Mouse (Mus musculus) kidney, postnatal 0 days (tissue): ENCODE data around the gene Wfdc9. TPM values are rescaled to one million over a fixed set of nuclear protein-coding genes. Genes with fewer than 3 reads are reported as not detected.

Experiments used
- ATAC-seq: fragments of 200-750 bp; cut with Nextera tagmentation; replicated peaks from 2 replicates; pipeline ENCODE4 v1.8.0; 2017; ENCODE audit warnings: low read depth, moderate number of reproducible peaks, moderate TSS enrichment, moderate library complexity; ENCODE audit not compliant: low FRiP score
- DNase-seq: peaks from one replicate; pipeline ENCODE4 v3.0.0-alpha.2; 2016; ENCODE audit warnings: low spot score
- H3K27ac ChIP-seq: fragments of 300-500 bp; sonication (generic); 2 replicates; pipeline ENCODE4 v1.5.1; 2014; ENCODE audit warnings: mild to moderate bottlenecking
- H3K27me3 ChIP-seq: fragments of 300-500 bp; sonication (generic); 2 replicates; pipeline ENCODE4 v1.6.1; 2014; ENCODE audit warnings: low read length, mixed read lengths; ENCODE audit not compliant: insufficient read depth
- H3K36me3 ChIP-seq: fragments of 300-500 bp; sonication (generic); 2 replicates; pipeline ENCODE4 v1.6.1; 2014; ENCODE audit warnings: low read length, mixed read lengths; ENCODE audit not compliant: insufficient read depth
- H3K4me1 ChIP-seq: fragments of 300-500 bp; sonication (generic); replicated peaks from 2 replicates; pipeline ENCODE4 v1.6.1; 2014; ENCODE audit warnings: antibody characterized with exemption, low read length, mixed read lengths; ENCODE audit not compliant: insufficient read depth
- H3K4me2 ChIP-seq: fragments of 300-500 bp; sonication (generic); 2 replicates; pipeline ENCODE4 v1.6.1; 2014; ENCODE audit warnings: mild to moderate bottlenecking, low read length, moderate library complexity, mixed read lengths
- H3K4me3 ChIP-seq: fragments of 300-500 bp; sonication (generic); replicated peaks from 2 replicates; pipeline ENCODE4 v1.5.1; 2014; ENCODE audit warnings: low read depth, low read length
- H3K9ac ChIP-seq: fragments of 300-500 bp; sonication (generic); 2 replicates; pipeline ENCODE4 v1.6.1; 2014; ENCODE audit warnings: low read depth, low read length
- H3K9me3 ChIP-seq: fragments of 300-500 bp; sonication (generic); replicated peaks from 2 replicates; pipeline ENCODE4 v1.6.1; 2016; ENCODE audit warnings: low read length, inconsistent platforms, mixed read lengths
- CTCF ChIP-seq: IDR thresholded peaks from 2 replicates; pipeline ENCODE4 v1.5.1; 2016; ENCODE audit warnings: antibody characterized with exemption, low read depth, mild to moderate bottlenecking, moderate library complexity
- WGBS: fragments of 180-500 bp; shearing (Covaris S2); extraction: QIAGEN DNeasy Blood & Tissue Kit; methylation state at CpG from one replicate; pipeline ENCODE4 v1.1.7; 2014; 5-methylcytosine and 5-hydroxymethylcytosine counted together
- polyA plus RNA-seq: library from polyadenylated mRNA; unstranded; fragments of >200 nt; fragmentation: Nextera tagmentation; extraction: Ambion mirVana; gene quantifications from 2 replicates; pipeline ENCODE4 v1.2.1, GENCODE M21; 2015

The Wfdc9 gene
- polyA plus RNA-seq, 1 experiment from 2014 or later, result not detected

- no peak for ATAC-seq
- no peaks in the 10 kb centered on the region for H3K36me3 ChIP-seq
- DNase-seq, result no peak
- no peak within 1 kb of the TSS for H3K4me3 ChIP-seq
- no peak within 1 kb of the TSS for H3K4me2 ChIP-seq
- H3K27ac ChIP-seq, result no peak within 1 kb of the TSS
- H3K27me3 ChIP-seq, result no peaks in the 10 kb centered on the region
- no peak for TF ChIP-seq CTCF
- H3K9me3 ChIP-seq, result no peaks in the 10 kb centered on the region
- WGBS, result 65% methylated on average over 3 of the region's 3 CpGs
- H3K9ac ChIP-seq, result no peak within 1 kb of the TSS
- no peaks in the 10 kb centered on the region for H3K4me1 ChIP-seq
Observed at GRCm38 (mm10) chr2:164684807-164685206, 28.4 kb upstream of the Wfdc9 start, which contains the start of gene Wfdc13. Gene Wfdc13 (plus strand): TSS chr2:164685107.

DNA sequence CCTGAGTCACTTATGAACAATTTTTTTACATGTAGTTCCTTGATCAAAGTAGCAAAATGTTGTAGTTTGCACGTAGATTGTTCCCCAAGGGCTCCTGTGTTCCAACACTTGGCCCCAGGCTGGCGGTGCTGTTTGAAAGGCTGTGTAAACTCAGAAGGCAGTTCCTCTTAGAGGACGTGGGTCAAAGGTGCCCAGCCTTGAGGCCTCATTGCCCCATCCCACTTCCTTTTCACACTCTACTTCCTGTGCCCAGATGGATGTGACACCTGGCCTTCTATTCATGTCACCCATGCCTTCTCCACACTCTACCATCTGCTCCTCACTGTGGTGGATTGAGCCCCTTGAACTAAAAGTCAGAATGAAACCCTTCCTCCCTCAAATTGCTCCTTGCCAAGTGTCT lies 23.5 kb upstream of the Wfdc9 start:
- DNase-seq (no peak), ATAC-seq (no peak)
- no peak for TF ChIP-seq CTCF
- H3K36me3 ChIP-seq, result no peaks in the 10 kb centered on the region
- no peak overlapping the region for H3K4me3 ChIP-seq
- 32% methylated on average over 3 of the region's 3 CpGs for WGBS
- no peak overlapping the region for H3K9ac ChIP-seq
- H3K4me1 ChIP-seq, result no peaks in the 10 kb centered on the region
- H3K27ac ChIP-seq, result no peak overlapping the region
- H3K27me3 ChIP-seq, result no peaks in the 10 kb centered on the region
- H3K4me2 ChIP-seq, result no peak overlapping the region
- no peaks in the 10 kb centered on the region for H3K9me3 ChIP-seq

DNA sequence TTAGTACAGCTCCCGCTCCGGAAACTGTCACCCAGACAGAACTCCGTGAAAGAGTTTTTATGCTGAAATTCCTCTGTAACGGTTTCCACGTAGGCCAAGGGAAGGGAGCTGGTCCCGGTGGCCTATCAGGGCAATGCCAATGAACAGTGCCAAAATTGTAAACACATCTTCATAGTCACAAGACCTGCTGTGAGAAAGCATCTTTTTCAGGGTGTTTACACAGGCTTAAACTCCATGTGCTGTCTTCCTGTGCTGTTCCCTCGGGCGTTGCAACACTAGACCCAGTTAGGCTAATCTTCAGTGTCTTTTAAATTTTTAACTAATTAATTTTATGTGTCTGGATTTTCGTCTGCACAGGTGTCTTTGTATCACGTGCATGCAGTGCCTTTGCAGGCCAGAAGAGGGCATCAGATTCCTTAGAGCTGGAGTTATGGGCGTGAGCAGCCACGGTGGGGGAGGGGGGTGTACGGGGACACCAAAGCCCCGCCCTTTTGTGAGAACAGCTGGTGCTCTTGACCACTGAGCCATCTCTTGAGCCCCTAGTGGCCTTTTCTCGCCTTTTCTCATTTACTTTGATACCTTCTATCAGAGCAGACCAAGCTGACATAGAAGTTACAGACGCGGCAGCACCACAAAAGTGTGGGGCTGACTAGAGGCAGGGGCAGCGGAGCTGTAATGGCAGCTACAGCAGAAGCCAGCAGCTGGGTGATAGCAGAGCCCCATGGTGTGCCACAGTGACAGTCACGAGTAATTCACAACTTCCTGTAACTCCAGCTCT lies 22.7 kb upstream of the Wfdc9 start:
- Histone ChIP-seq H3K27me3 (no peaks in the 10 kb centered on the region), H3K4me2 (peak overlapping the region; percentile 51), H3K4me1 (no peaks in the 10 kb centered on the region), H3K9ac (0 out of 2 replicates have a peak overlapping the region, but pooled peaks have one; percentile 28), H3K27ac (no peak overlapping the region), H3K4me3 (0 out of 2 replicates have a peak overlapping the region, but pooled peaks have one; percentile 9), H3K36me3 (no peaks in the 10 kb centered on the region), H3K9me3 (no peaks in the 10 kb centered on the region)
- peak; percentile 80 for ATAC-seq
- WGBS, result 18% methylated on average over 19 of the region's 19 CpGs
- peak; percentile 94 for TF ChIP-seq CTCF
- DNase-seq, result peak; percentile 92

GRCm38 (mm10) chr2:164676916-164677685 lies 20.7 kb upstream of the Wfdc9 start:
- H3K27ac ChIP-seq, result no peak overlapping the region
- no peak overlapping the region for H3K4me2 ChIP-seq
- H3K27me3 ChIP-seq, result no peaks in the 10 kb centered on the region
- H3K4me3 ChIP-seq, result no peak overlapping the region
- H3K9me3 ChIP-seq, result no peaks in the 10 kb centered on the region
- no peak for TF ChIP-seq CTCF
- no peak for ATAC-seq
- H3K4me1 ChIP-seq, result no peaks in the 10 kb centered on the region
- 69% methylated on average over 16 of the region's 16 CpGs for WGBS
- H3K9ac ChIP-seq, result no peak overlapping the region
- no peaks in the 10 kb centered on the region for H3K36me3 ChIP-seq
- DNase-seq, result no peak

DNA sequence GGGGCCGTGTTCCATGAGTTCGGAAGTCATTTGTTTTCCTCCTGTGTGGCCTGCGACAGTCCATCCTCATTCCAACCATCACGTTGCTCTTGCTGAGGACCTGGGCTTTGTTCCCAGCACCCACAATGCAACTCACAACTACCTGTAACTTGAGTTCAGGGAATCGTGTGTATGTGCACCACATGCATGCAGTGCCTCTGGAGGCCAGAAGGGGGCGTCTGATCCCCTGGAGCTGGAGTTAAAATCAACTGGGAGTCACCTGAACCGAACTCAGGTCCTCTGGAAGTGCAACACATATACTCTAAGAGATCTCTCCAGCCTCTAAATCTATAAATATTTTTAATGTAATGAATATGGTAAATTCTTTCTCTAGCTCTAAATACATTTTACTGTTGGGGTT lies 19.7 kb upstream of the Wfdc9 start:
- no peaks in the 10 kb centered on the region for H3K27me3 ChIP-seq
- DNase-seq (no peak), ATAC-seq (no peak)
- no peak overlapping the region for H3K4me2 ChIP-seq
- no peak overlapping the region for H3K27ac ChIP-seq
- TF ChIP-seq CTCF, result peak; percentile 28; the same call in 1 of the 2 replicates
- WGBS, result 80% methylated on average over 7 of the region's 7 CpGs
- H3K9me3 ChIP-seq, result no peaks in the 10 kb centered on the region
- no peaks in the 10 kb centered on the region for H3K36me3 ChIP-seq
- H3K4me3 ChIP-seq, result no peak overlapping the region
- no peaks in the 10 kb centered on the region for H3K4me1 ChIP-seq
- H3K9ac ChIP-seq, result no peak overlapping the region

DNA sequence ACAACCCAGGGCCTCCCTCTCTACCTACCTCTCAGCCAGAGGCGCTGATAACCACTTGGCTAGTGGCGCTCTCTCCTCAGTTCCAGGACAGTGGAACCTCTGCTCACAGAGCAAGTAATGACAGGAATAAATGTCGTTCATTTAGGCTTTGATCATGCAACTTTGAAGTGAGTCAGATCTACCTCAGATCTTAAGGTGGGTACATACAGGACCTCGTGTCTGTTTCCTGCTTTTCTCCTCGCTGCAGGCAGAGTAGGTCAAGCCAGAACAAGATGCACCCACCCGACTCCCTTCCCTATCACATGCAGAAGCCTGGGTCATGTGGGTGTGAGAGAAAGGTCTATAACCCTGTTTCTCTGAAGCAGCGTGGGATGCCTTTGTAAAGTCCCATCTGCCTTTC lies 17.6 kb upstream of the Wfdc9 start, which contains the start of gene Wfdc11:
Wfdc11 (minus strand) TSS at position 101 of the 400 bp plus-strand sequence.
- no peak for TF ChIP-seq CTCF
- no peak within 1 kb of the TSS for H3K4me3 ChIP-seq
- no peak for ATAC-seq
- no peak within 1 kb of the TSS for H3K27ac ChIP-seq
- DNase-seq, result no peak
- no peak within 1 kb of the TSS for H3K9ac ChIP-seq
- H3K27me3 ChIP-seq, result no peaks in the 10 kb centered on the region
- WGBS, result 58% methylated on average over 7 of the region's 7 CpGs
- H3K36me3 ChIP-seq, result no peaks in the 10 kb centered on the region
- H3K4me1 ChIP-seq, result no peaks in the 10 kb centered on the region
- H3K4me2 ChIP-seq, result no peak within 1 kb of the TSS
- H3K9me3 ChIP-seq, result no peaks in the 10 kb centered on the region
